Mouse (Mus musculus) heart, embryonic 15.5 days (tissue): ENCODE data around the gene Msi2. TPM values are rescaled to one million over a fixed set of nuclear protein-coding genes. Genes with fewer than 3 reads are reported as not detected.

Experiments
- ATAC-seq: fragments of 200-750 bp; cut with Nextera tagmentation; replicated peaks from 2 replicates; pipeline ENCODE4 v1.8.0; 2017; ENCODE audit warnings: low read depth, moderate TSS enrichment; ENCODE audit not compliant: insufficient number of reproducible peaks, insufficient read depth, low FRiP score
- H3K27ac ChIP-seq: fragments of 300-500 bp; sonication (generic); 2 replicates; pipeline ENCODE4 v1.5.1; 2015; ENCODE audit warnings: mild to moderate bottlenecking, inconsistent platforms
- H3K27me3 ChIP-seq: fragments of 300-500 bp; sonication (generic); 2 replicates; pipeline ENCODE4 v1.6.1; 2015; ENCODE audit warnings: inconsistent platforms
- H3K36me3 ChIP-seq: fragments of 300-500 bp; sonication (generic); 2 replicates; pipeline ENCODE4 v1.6.1; 2015; ENCODE audit warnings: mild to moderate bottlenecking, inconsistent platforms
- H3K4me1 ChIP-seq: fragments of 300-500 bp; sonication (generic); replicated peaks from 2 replicates; pipeline ENCODE4 v1.6.1; 2015; ENCODE audit warnings: inconsistent platforms
- H3K4me2 ChIP-seq: fragments of 300-500 bp; sonication (generic); 2 replicates; pipeline ENCODE4 v1.6.1; 2015; ENCODE audit warnings: inconsistent platforms, mild to moderate bottlenecking, moderate library complexity
- H3K4me3 ChIP-seq: fragments of 300-500 bp; sonication (generic); 2 replicates; pipeline ENCODE4 v1.5.1; 2015; ENCODE audit warnings: mild to moderate bottlenecking, inconsistent platforms
- H3K9ac ChIP-seq: fragments of 300-500 bp; sonication (generic); 2 replicates; pipeline ENCODE4 v1.6.1; 2015; ENCODE audit warnings: mild to moderate bottlenecking, inconsistent platforms
- H3K9me3 ChIP-seq: fragments of 300-500 bp; sonication (generic); replicated peaks from 2 replicates; pipeline ENCODE4 v1.6.1; 2016; ENCODE audit warnings: inconsistent platforms
- WGBS: fragments of 180-500 bp; shearing (Covaris S2); methylation state at CpG from one replicate; pipeline ENCODE4 v1.1.7; 2015; ENCODE audit warnings: mixed read lengths; 5-methylcytosine and 5-hydroxymethylcytosine counted together
- polyA plus RNA-seq: library from polyadenylated mRNA; unstranded; fragments of >200 nt; fragmentation: Nextera tagmentation; extraction: Ambion mirVana; gene quantifications from 2 replicates; pipeline ENCODE4 v1.2.1, GENCODE M21; 2015

The Msi2 gene
- polyA plus RNA-seq, 1 experiment from 2014 or later = 19.6 TPM

DNA sequence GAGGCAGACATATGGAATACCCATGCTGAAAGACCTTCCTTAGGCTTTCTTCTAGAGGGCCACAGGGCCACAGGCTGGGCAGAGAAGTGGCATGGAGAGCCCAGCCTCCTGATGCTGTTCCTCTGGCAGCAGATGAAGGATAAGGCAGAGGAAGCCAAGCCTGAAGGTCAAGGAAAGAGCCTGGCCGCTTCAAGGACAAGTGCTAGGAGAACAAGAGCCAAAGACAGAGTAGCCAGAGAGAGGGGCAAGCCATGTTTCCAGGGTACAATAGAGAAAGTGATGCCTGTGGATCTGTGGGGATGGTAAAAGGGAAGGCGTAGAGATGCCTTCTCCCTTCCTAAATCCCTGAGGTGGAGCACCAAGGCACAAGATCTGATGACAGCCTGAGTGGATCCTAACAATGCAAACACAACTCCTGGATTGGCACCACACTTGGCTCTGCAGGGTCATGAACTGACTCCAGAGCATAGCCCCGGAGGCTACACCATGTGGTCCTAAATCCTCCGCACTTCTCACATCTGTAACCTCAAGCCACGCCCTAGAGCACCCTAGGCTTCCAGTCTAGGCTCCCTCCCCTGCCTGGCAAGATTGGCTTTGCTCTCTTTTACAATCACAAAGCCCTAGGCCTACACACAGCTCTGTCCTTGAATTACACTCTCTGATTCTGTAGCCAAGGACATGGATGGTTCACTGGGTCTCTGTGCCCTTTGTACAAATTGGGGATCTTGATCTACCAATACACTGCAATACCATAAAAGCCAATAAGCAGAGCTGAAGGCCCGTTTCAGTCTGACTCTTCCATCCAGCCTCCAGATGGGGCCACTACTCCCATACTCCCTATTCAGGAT is 202.4 kb downstream of the Msi2 start:
- 66% methylated on average over 6 of the region's 6 CpGs for WGBS
- Histone ChIP-seq H3K9me3 (no peaks in the 10 kb centered on the region), H3K9ac (peak overlapping the region; percentile 12), H3K4me3 (no peak overlapping the region), H3K4me2 (peak overlapping the region; percentile 11; the same call in 1 of the 2 replicates), H3K27me3 (no peaks in the 10 kb centered on the region), H3K27ac (peak overlapping the region; percentile 91), H3K36me3 (no peaks in the 10 kb centered on the region), H3K4me1 (peaks cover 54% of the 10 kb centered on the region)
- ATAC-seq = no peak

DNA sequence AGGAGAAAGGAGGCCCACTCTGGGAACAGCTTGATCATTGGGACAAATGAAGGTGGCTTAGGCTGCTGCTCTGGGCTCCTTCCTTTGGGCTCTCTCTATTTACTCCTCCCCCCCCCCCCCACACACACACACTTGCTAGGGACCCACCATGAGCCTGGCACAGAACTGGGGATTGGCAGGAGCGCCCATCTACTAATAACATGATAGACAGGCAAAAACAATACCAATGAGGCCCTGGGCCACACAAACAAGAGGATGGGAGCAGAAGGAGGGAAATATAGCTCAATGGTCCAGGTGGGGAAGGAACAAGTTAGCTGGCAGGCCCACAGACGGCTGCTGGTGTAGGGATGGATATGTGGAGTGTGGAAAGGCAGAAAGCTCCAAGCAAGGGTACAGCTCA is 203.0 kb downstream of the Msi2 start:
- Histone ChIP-seq H3K4me3 (no peak overlapping the region), H3K27me3 (no peaks in the 10 kb centered on the region), H3K4me2 (no peak overlapping the region), H3K4me1 (peaks cover 50% of the 10 kb centered on the region), H3K9me3 (no peaks in the 10 kb centered on the region), H3K36me3 (no peaks in the 10 kb centered on the region), H3K27ac (peak overlapping the region; percentile 91), H3K9ac (no peak overlapping the region)
- WGBS = 90% methylated on average over 2 of the region's 2 CpGs
- ATAC-seq = no peak

DNA sequence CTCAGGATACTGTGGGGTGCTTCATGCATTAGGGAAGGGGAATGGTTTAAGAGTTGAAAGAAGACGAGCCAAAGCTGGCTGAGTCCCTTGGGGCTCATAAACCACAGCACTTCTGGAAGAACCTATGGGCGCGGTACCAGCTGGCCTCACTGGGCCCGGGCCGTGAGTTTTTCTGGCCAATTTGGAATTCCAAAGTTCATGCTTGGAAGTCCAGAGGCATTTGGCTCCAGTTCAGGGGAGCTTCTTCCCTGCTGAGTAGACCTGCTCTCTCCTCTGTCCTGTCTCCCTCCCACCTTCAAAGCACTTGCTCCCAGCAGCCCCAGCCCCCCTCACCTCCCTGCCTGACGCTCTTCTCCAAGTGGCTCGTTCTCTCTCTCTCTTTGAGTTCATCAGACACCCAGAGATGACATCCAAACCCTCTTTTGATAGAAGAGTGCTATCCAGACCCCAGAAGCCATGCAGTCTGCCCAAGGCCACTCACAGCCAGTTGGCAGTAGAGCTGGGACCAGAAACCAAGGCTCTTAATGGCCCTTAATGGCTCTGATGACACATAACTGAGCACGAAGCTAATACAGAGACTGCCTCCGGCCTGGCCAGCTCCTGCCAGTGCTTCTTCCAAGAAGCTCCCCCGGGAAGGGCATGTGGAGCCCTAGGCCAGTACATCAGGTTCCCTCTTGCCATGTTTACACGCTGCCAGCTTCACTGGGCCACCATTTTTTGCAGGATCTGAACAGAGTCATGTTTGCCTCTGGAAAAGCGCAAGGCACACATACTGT is 204.0 kb downstream of the Msi2 start:
- Histone ChIP-seq H3K27me3 (no peaks in the 10 kb centered on the region), H3K4me2 (no peak overlapping the region), H3K4me1 (peaks cover 53% of the 10 kb centered on the region), H3K36me3 (no peaks in the 10 kb centered on the region), H3K4me3 (no peak overlapping the region), H3K9ac (no peak overlapping the region), H3K27ac (peak overlapping the region; percentile 53), H3K9me3 (no peaks in the 10 kb centered on the region)
- no peak for ATAC-seq
- WGBS = 77% methylated on average over 12 of the region's 12 CpGs

DNA sequence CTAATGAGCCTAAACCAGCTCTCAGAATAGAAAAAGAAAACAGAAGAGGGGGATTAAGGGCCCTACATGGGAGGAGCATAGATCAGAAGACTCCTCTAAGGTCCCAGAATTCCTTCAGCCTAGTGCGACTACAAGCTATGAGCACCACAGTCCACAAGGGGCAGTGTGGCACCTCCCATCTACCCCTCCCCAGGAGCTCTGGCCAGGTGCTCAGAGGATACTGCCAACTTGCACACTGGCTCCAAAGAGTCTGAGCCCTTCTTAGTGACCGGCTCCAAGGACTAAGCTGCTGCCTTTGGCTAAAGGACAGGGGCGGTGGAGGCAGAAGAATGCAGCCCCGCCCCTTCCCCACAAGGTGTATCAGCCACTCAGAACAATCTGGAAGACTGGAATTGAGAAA is 205.7 kb downstream of the Msi2 start:
- ATAC-seq = 0 out of 2 replicates have a peak, but pooled peaks have one; percentile 15
- Histone ChIP-seq H3K4me1 (peaks cover 54% of the 10 kb centered on the region), H3K4me3 (no peak overlapping the region), H3K4me2 (no peak overlapping the region), H3K9me3 (no peaks in the 10 kb centered on the region), H3K27me3 (no peaks in the 10 kb centered on the region), H3K9ac (no peak overlapping the region), H3K36me3 (no peaks in the 10 kb centered on the region), H3K27ac (no peak overlapping the region)
- WGBS = 37% methylated on average over 4 of the region's 4 CpGs

DNA sequence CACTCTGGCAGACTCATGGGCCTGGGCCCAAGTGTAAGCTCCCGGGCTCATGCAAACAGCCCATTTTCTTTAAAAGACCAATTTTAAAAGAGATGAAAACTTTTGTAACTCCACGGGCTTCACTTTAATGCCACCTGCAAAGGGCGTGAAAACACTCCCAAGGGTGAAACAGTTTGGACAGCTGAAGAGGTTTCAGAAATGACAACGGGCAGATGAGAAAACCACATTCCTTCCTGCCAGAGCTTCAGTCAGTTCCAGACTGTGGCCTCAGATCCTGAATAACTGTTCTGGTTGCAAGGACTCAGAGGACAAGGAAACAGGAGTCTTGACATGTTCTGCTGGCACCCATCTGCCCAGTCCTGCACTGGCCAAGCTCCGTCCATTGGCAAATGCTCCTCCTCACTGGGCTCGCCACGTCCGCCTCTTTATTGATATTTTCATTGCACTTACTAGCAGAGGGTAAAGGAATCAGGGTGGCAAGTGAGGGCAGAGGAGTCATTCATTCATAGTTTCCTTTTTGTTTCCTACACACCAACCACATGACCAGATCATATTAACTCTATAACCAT is 207.9 kb downstream of the Msi2 start:
- ATAC-seq = no peak
- no peaks in the 10 kb centered on the region for H3K27me3 ChIP-seq
- H3K4me3 ChIP-seq = no peak overlapping the region
- H3K9me3 ChIP-seq = no peaks in the 10 kb centered on the region
- peak overlapping the region; percentile 3; the same call in 1 of the 2 replicates for H3K27ac ChIP-seq
- WGBS = 73% methylated on average over 8 of the region's 8 CpGs
- H3K9ac ChIP-seq = no peak overlapping the region
- peaks cover 42% of the 10 kb centered on the region for H3K4me1 ChIP-seq
- H3K36me3 ChIP-seq = no peaks in the 10 kb centered on the region
- H3K4me2 ChIP-seq = no peak overlapping the region

DNA sequence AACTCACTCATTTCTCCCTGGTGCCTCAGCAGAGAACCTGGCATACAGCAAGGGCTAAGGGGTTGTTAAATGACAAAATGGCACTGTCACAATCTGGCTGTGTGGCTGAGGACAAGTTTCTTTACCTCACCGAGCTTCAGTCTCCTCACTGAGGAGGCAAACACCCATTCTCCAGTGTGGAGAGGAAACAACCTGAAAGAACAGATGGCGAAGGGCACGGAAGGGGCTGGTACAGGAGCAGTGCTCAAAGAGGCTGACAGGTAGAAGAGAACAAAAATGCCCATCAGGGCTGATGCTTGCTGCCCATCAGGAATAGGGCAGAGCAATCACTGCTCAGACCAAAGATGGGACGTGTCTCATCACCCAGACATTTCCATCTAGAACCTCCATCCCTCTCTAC is 208.8 kb downstream of the Msi2 start:
- Histone ChIP-seq H3K4me3 (no peak overlapping the region), H3K27me3 (no peaks in the 10 kb centered on the region), H3K36me3 (no peaks in the 10 kb centered on the region), H3K9ac (no peak overlapping the region), H3K27ac (no peak overlapping the region), H3K9me3 (no peaks in the 10 kb centered on the region), H3K4me1 (peaks cover 36% of the 10 kb centered on the region), H3K4me2 (no peak overlapping the region)
- 92% methylated on average over 4 of the region's 4 CpGs for WGBS
- no peak for ATAC-seq

DNA sequence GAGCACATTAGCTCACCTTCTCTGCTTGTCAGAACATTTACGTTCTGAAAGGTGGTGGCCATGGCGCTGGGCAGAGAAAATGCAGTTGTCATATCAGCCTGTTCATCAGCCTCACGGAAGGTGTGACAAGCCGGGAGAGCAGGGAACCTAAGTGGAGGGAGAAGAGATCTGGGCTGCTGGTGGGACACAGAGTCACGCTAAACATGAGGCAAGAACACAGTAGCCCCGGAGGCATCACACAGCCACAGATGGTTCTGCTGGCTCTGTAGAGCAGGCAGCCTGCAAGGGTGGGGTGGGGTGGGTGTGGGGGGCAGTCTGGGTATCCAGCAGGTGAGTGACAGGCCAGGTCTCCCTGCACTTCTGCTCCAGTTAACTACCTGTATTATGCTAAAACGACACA is 210.2 kb downstream of the Msi2 start:
- Histone ChIP-seq H3K4me2 (no peak overlapping the region), H3K27me3 (no peaks in the 10 kb centered on the region), H3K27ac (no peak overlapping the region), H3K4me3 (no peak overlapping the region), H3K9me3 (no peaks in the 10 kb centered on the region), H3K9ac (no peak overlapping the region), H3K4me1 (peaks cover 35% of the 10 kb centered on the region), H3K36me3 (no peaks in the 10 kb centered on the region)
- 66% methylated on average over 7 of the region's 7 CpGs for WGBS
- ATAC-seq = no peak

DNA sequence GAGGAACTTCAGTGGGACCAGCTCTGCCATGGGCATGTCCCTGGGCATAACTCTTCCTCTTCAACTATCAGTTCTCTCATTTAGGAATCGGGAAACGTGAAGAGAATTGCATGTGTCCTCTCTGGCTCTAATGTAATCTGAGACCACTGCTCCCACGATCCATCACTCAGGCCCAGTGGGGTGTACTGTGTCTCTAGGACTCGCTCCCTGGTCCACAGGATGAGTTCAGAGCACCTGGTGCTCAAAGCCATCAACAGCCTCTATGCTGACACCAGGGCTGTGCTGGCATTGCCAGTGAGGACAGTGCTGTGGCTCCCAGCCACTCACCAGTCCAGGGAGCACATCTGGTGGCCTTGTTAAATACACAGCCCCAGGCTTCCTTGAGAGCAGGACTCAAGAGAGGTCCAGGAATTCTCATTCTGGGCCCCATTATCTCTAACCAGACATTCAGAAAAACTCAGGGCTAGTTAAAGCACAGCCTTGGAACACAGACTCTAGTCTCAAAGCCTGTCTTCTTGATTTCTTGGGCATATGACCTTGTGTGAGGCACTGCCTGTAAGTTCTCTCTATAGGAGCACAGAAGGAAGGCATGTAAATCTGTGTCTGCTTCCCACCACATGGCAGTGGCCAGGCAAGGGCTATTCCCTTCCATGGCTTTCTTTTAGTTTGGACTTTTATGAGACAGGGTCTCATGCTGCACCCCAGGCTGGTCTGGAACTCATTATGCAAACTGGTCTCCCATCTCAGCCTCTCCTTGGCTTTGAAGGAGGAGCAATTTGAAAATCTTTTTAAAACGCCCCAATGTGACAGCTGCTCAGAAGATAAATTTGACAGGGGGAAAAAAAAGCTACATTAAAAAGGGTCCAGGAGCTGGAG is 211.5 kb downstream of the Msi2 start:
- Histone ChIP-seq H3K4me1 (peaks cover 38% of the 10 kb centered on the region), H3K27me3 (no peaks in the 10 kb centered on the region), H3K9ac (no peak overlapping the region), H3K36me3 (no peaks in the 10 kb centered on the region), H3K27ac (no peak overlapping the region), H3K4me3 (no peak overlapping the region), H3K9me3 (no peaks in the 10 kb centered on the region), H3K4me2 (no peak overlapping the region)
- 55% methylated on average over 5 of the region's 5 CpGs for WGBS
- no peak for ATAC-seq

DNA sequence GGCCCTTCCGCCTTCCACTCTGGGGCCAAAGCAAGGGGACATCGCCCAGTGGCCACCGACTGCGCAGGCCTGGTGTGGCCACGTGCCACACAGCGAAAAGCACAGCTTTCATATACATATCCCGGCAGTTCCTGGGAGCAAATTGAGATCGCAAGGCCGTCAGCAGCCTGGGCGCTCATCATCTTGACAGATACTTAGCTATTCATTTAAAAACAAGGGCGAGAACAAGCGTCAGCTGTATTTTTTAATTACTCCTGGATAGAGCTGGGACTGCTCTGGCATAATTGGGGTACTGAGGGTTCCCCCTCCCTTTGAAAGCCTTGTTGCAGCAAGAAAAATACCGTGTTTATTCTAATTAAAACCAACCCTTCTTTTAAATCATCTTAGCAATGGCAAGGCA is 212.2 kb downstream of the Msi2 start:
- ATAC-seq = no peak
- WGBS = 88% methylated on average over 13 of the region's 13 CpGs

DNA sequence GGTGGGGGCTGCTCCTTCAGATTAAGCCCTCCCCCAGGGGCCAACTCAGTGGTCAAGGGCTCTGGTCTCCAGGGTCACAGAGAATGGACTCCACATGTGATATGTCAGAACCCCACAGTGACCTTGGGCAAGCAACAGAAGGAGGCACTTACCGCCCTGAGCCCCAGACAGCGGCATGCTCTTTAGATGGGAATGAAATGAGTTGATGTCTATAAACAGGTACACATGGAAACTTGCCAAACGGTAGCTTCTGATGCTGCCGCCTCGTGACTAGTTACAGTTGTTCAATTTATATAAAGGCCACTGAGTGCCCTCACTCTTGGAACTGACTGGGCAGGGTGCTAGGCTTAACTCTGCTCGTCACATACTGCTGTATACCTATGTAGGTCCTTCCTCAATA is 215.7 kb downstream of the Msi2 start:
- H3K4me1 ChIP-seq = peaks cover 47% of the 10 kb centered on the region
- H3K9me3 ChIP-seq = no peaks in the 10 kb centered on the region

More for the DNA sequence above, 212.2 kb downstream of the Msi2 start:
- no peaks in the 10 kb centered on the region for H3K9me3 ChIP-seq
- no peaks in the 10 kb centered on the region for H3K27me3 ChIP-seq
- H3K27ac ChIP-seq = no peak overlapping the region
- H3K4me2 ChIP-seq = no peak overlapping the region
- no peak overlapping the region for H3K9ac ChIP-seq
- H3K4me1 ChIP-seq = peaks cover 43% of the 10 kb centered on the region
- H3K36me3 ChIP-seq = no peaks in the 10 kb centered on the region
- H3K4me3 ChIP-seq = no peak overlapping the region

More for the DNA sequence above, 215.7 kb downstream of the Msi2 start:
- Histone ChIP-seq H3K9ac (no peak overlapping the region), H3K36me3 (no peaks in the 10 kb centered on the region), H3K27me3 (no peaks in the 10 kb centered on the region), H3K4me3 (no peak overlapping the region), H3K27ac (peak overlapping the region; percentile 87), H3K4me2 (no peak overlapping the region)
- ATAC-seq = peak; percentile 60
- 51% methylated on average over 6 of the region's 6 CpGs for WGBS
